Mouse (Mus musculus) urinary bladder, adult 18-20 months (tissue): ENCODE measurements at regions not wholly inside any gene's neighbourhood (a gene's known extent, or its start where the extent isn't known, plus 50 kb on each side); places are given as distances from the start of the nearest gene placed in this dataset.
A peak's percentile ranks its signal among the peaks of the same experiment; 100 is the strongest.

Experiments used
- DNase-seq, 2 experiments: peaks; one replicate each; pipeline ENCODE4 v3.0.0; 2022; ENCODE audit warnings: low spot score in 2 of 2, mixed read lengths in 2 of 2

DNA sequence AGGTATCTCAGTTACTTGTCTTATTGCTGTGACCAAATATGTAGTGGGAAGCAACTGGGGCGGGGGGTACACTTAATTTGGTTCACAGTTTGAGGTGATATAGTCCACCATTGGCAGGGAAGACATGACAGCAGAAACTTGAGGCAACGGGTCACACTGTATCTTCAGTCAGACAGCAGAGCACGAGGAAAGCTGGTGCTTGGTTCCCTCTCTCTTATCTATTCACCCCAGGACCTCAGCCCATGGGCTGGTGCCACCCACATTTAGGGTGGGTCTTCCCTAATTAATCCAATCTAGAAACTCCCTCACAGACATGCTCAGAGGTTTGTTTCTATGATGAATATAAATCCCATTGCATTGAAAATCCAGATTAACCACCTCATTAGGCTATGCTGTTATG, 56.5 kb downstream of the Otud1 start:
- DNase-seq = no peak

DNA sequence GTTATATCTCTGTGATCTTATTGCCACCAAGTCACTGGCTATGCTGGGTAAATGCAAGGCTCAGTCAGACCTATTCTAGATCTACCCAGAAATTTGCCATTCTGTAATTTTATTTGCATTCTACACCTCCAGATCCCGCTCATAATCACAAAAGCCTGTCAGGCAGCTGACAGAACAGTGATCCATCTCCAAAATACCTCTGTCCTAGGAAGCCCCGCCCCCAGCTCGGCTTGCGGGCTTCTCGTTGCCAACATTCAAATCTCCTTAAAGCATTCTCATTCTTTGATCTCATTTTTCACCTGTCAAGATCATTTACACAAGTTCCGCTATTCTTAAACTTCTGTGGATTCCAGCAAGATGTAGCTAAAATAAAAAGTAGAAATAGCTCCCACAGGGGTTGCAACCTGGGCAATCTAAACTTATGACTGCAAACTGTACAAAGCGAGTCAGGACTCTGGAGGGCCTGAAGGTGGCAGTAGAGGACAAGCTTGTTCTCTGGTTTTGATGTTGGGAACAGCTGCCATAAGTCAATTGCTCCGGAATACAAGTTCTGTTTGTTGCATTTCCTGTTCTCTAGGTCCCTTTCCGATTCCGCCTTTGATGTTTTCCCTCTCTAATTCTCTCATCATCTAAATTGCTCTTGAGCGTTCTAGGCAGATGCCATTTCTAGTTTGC, 58.1 kb downstream of the Otud1 start:
- DNase-seq = peak; percentile 33 to 50

DNA sequence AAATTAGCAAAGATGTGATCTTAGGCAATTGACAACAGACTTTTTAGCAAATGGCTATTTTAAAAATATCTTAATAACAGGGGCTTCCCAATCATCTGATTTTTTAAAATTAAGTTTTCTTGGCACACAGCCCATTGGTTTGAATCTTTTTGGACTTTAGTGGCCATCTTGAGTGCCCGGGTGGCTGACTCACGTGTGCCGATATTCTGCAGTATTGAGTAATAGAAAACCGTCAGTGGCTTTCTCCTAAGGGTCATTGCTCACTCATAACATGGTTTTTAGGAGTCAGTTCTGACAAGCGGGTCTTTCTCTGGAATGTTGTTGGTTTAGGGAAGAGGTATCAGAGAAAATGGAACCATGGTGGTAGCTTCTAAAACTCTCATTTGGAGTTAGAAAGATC, 58.8 kb downstream of the Otud1 start:
- DNase-seq = no peak

DNA sequence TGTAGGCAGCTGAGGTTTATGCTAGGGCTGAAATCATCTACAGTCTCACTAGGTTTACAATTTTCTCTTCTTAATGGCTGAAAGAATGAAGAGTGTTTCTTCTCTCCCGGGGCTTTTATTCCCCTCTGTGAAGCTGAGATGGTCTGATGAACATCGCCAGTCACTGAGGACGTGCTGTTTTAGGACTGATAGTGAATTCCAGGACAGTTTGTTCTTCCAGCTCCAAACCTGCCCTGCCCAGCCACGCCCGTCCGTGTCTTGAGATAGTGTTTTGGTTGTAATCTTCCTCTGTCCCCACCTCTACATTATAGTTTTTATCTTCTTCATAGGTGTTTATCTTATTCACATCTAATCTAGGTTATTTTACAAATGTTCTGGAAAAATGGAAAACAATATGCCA, 68.5 kb downstream of the Otud1 start:
- DNase-seq = no peak

DNA sequence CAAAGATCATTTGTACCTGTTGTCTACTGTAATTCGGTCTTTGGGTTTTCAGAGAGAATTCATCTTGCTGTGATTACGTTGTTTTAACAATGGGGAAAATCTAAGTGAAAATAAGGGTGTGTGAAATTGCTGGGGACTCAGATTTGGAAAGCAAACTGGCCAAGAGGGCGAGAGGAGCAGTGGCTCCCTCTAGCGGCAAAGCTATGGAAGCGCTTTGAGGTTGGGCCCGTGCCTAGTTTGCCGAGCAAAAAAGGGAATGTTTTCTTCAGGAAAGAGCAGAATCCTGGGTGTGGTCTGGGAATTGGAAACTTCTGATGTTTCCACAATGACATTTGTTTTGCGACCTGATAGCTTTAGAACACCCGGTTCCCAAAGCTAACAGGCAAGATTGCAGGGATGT, 69.4 kb downstream of the Otud1 start:
- peak; percentile 16 to 21 for DNase-seq

DNA sequence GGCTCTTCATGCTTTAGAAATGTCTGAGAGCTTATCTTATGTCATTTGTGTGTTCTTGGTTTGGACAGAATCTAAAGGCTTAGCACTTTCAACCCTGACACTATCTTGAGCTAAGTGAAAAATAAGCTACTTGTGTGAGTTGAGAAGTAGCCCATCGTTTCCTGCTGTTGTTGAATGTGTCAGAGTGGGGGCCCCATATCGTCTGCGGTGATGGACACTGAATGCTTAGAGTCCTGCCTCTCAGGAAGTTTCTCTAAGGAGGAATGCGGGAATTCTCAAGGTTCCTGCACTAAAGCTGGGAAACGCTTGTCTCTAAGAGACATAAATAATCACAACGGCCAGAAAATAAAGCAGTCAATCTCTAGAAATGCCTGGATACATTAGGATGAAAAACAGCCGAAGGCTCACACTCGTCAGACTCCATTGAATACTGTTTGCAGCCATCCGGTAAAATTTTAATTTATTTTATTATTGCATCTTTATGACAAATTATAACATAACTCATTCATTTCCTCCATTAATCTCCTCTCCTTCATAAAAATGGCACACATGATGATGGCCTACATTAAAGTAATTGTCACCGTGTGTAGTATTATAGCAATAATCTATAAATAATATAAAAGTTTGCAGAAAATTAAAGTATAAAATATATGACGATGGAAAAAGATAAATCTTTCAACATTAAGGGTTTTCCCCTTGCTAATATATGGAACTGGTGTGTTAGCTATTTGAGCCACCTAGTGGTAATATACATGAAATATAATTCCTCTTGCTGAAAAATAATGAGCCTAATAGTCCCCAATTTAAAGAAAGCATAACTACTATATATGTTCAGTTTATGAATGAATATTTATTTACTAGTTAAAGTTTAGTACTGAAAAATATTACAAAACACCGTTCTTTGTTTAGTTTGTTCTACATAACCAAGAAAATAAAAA, 75.6 kb downstream of the Otud1 start:
- DNase-seq = no peak

DNA sequence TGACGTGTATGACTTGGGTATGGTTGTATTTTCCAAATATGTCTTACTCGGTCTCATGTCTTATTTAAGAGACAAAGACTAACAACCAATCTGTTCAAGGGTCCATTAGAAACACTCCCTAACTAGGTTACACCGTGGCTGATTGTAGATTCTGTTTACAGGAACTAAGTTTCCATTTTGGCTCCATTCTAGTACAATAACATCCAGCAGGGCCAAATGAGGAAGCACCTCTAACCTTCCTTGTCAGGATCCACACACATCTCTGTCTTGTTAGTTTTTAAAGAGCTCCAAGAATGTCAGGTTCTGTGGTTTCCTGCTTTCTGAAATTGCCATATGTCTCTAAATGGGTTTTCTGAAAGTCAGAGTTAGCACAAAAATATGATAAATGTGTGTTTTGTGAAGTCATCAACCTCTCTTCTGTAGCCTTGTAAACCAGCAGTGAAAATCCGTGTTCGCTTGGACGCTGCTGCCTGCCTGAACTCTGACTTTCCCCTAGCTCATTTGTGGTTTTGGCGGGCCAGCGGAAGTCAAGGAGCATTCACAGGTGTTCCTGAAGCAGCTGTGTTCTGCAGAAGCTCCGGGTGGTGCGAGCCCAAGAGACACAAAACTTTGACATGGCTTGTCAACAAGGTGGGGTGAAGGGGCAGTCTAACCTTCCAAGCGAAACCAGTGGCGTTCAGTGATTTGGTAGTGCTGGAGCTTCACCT, 76.8 kb downstream of the Otud1 start:
- DNase-seq = no peak

DNA sequence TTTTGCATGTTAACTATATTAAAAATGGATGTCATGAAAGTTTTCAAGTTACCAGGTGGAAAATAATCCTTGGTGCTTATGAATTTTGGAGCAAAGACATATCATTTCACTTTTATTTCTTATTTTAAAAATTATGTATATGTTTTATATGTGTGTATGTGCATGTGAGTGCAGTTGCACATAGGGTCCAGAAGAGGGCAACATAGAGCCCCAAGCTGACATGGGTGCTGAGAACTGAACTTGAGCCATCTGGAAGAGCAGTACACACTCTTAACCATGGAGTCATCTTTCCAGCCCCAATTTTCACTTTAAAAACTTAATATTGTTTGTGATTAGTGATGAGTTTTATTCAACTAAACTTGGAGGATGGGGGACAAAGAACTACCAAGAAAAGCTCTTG, 84.0 kb downstream of the Otud1 start:
- DNase-seq = no peak

DNA sequence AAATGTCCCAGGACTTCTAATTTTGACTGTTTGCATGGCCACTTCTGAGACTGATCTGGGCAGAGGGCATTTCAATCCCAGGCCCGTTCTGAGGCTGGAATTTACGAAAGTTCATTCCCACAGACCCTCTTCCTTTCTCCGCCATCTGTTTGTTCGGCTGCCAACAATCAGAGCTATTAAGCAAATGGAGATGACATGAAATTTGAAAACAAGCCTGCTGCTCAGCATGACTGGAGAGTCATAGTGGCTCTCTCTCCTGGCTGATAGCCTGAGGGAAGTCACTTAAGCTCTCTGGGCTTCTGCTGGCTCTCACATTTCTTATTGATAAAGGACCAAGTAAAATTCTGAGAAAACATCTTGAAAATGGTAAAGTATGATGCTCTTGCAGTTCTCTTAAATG, 85.9 kb downstream of the Otud1 start:
- no peak for DNase-seq

DNA sequence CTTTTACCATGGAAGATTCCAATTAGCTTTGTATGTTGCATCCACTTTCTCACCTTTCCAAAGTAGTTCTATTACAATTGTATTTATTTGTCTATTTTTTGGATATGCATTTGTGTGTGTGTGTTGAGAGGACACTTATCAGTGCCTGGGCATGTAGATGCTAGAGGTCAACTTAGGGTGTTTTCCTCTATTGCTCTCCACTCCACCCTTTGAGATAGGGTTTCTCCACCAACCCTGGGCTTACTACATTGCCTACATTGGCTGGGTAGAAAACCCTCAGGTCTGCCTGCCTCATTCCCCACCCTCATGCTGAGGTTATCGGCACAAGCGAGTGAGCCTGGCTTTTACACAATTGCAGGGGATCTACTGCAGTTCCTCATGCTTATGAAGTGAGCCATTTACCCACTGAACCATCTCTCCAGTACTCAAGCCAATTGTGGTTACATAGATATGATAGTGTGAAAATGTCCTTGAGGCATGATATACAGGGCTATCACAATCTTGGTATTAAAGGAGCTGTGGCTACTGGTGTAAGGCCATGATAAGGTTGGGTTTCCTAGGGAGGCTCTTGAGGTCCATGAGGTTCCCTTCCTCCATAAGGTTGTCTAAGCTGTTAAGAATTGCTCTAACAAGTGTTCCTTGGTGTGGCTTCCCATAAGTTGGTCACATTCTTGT, 87.6 kb downstream of the Otud1 start:
- no peak for DNase-seq

DNA sequence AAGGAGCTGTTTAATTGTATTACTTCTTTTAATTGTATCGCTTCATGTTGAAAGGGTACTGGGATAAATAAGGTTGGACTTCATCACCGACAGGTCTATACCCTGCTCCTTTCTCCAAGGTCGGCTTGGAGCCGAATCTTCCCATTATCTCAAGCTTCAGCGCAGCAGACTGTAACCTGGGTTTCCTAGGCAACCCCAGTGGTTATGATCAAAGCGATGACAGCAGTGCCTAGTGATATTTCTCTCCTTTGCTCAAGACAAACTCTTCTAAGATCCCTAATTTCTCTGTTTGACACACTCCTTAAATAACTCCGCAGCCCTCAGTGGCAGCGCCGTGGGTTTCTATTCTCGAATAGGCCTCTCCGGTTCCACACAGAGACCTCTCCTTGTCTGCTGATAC, 95.2 kb downstream of the Otud1 start:
- DNase-seq = no peak

DNA sequence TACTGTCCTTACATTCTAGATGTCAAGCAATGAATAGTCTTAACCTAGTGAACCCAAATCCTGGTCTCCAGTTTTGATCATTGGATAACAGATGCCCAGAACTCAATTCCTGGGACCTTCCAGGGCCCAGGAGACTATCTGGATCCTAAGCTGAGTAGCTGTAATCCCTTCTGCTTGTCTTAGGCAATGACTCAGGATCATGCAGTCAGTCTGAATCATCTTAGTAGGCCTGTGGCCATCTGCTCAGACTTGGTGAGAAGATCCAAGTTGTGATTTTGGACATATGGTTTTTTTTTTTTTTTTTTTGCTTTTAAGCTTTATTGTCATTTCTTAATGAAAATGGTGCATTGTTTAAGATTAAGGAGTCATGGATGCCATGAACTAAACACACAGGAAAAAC, 95.9 kb downstream of the Otud1 start:
- no peak for DNase-seq

DNA sequence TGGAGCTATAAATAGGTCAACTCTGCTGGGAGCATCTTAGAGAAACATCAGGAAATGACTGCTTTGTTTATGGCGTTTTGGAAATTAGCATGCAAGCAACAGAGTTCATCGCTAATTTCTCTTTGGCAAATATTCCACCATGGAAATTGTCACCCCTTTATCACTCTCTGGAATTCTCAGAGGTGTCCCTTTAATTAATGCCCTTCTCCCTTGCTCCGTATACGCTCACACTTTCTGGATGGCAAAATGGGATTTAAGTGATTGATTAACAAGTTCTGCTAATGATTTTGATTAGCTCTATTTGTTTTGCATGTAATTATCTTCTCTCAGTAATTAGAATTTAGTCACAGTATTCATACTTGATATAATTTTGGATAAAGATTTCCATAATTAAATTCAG, 100.4 kb downstream of the Otud1 start:
- DNase-seq = no peak

DNA sequence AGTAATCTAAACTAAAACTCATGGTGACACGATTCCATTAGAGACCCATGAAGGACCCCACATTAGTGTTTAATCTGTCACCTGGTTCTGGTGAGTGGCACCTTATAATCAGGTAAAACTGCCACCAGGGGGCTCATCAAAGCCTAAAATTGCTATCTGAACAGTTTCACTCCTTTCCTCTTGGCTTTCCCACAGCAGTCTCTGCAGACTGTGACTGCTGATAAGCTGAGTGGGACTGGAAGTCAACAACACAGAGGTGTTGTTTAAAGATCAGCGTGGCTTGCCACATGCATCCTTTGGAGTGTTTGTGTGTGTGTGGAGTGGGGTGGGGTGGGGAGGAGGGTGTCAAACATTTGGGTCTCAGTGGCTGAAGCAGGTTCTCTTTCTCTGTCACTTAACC, 101.6 kb downstream of the Otud1 start:
- DNase-seq = no peak

DNA sequence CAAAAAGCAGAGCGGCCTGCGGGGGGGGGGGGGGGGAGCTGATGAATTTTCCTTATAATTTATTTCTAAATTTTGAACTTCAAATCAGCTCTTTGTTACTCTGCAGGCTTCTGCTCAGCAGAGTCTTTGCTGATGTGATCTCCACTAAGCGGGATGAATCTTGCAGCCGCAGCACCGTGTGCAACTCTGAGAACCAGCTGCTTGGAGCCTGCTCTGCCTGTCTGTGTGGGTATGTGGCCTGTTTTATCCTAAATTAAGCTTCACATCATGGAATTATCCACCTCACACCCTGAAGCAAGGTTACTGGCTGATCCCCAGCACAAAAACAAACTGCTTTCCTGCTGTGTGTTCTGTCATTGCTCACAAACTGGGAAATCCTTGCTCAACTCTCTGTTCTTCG, 102.0 kb downstream of the Otud1 start:
- no peak for DNase-seq

DNA sequence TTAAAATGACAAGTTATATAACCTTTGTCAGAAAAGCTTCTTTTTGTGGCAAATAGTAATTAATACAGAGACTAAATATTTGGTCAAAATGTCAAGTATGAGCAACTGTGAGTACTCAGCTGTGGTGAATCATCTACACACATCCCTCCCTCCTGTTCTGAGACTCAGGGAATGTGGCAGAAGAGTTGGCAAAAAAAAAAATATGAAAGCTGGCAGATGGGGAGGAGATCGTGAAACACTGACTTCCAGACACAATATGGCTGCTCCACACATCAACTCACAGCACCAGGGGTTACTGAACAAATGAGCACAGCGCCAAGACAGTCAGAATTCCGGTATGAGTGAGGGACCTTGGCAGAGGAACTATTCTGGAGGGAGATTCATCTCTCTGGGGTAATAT, 105.4 kb downstream of the Otud1 start:
- no peak for DNase-seq

DNA sequence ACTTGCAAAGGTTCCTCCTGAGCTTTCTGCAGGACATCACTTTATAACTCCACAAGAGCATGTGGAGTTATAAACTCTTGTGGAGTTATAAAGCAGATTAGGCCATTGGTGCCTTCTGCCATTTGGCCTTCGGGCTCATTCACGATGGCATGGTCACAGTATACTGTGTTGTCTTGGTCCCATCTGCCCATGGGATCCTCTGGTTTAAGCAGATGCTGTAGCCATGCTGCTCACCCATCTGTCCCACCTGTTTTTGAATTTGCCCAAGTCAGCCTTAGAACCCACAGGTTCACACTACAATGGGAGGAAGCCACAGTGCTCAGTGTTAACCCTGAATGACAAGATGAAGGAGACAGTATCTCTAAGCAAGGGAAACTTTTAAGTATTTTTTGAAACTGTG, 124.7 kb upstream of the Etl4 start:
- DNase-seq = no peak

DNA sequence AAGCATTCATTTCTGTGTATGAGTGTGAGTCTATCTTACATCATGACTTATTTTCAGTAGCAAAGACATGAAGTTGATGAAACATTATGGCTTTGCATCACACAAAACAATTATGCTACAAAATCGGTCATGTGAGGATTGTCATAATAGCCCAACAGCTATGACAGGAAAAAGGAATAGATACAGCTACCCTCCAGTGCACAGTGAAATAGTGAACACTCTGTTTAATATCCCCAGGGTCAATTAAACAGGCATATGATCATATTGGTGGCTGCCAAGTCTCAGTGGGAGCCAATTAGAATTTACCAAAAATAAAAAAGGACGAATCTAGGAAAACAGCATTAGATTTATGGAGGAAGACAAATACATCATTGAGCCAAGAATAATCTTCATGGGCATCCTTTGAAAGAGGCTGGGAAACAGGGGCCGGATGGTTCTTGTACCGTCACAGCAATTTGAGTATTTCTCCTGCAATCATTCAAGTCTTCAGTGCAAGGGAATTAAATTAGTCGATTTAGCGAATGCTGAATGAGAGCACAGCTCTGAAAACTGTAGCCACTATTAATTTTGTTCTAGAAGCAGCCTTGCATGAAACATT, 123.8 kb upstream of the Etl4 start:
- no peak for DNase-seq

DNA sequence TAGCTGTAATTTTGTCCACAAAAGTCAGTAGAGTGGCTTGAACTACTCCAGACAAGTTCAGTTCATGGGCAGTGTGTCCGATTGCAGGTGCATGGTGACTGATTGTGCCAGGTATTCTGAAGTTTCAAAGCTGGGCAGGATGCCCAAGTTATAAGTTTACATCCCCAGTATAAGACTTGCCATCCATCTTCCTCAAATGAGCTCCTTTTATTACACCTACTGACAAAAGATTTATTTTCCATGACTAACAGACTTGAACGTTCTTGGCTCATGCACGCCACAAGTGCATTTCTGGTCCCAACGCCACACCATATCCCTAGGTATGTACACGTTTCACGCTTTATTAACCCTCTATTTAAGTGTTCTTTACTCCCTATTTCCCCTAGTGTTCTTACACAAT, 117.4 kb upstream of the Etl4 start:
- DNase-seq = no peak

DNA sequence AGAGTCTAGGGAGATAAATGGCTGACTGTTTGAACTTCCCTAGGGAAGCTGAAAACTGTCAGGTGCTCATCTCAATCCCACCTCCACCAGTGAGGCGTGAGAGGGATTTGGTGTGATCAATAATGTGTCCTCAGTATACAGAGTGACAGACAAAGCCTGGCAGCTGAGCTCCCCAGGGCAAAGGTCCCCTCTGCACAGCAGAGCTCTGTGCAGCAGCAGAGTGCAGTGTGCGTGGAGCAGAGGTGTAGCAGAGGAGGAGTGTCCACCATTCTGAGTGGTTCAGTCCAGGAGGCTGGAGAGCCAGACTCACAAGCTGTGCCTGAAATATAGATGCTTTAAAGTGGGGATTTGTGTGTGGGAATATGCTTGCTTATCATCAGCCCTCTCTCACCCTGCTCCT, 112.8 kb upstream of the Etl4 start:
- DNase-seq = no peak
